Mouse (Mus musculus): Measurements from ENCODE around the gene Kctd18. TPM values are rescaled to one million over a fixed set of nuclear protein-coding genes. Genes with fewer than 3 reads are reported as not detected.

Gene Kctd18
- total and polyA plus RNA-seq, 3 experiments = 4.2 to 6.6 (median 5.8) TPM

- no peak for DNase-seq
- Histone ChIP-seq H3K27ac (no peak overlapping the region), H3K79me2 (replicated peaks; ENCODE audit: control insufficient read depth, insufficient read depth, low read length) (no peaks in the 10 kb centered on the region), H3K9ac (ENCODE audit: low read depth, low read length) (no peak overlapping the region), H3K27me3 (ENCODE audit: control insufficient read depth, insufficient read depth, low read length) (no peaks in the 10 kb centered on the region), H3K4me1 (ENCODE audit: control insufficient read depth, insufficient read depth, low read length) (no peaks in the 10 kb centered on the region), H3K36me3 (ENCODE audit: control insufficient read depth, insufficient read depth, low read length) (no peaks in the 10 kb centered on the region), H3K4me3 (no peak overlapping the region)
- 87% methylated on average over 4 of the region's 4 CpGs for WGBS
- no peak for TF ChIP-seq POLR2A (IDR thresholded peaks at IDR 0.05; ENCODE audit: insufficient read depth, low read depth, low read length)
- no peak for TF ChIP-seq CTCF (IDR thresholded peaks at IDR 0.05)
- TF ChIP-seq EP300 (IDR thresholded peaks at IDR 0.05; ENCODE audit: insufficient read depth, low read depth, low read length) = no peak
- intact Hi-C loops (cut with DNase I) = no loop called here
These were observed 66.2 kb downstream of the Kctd18 start for GRCm38 (mm10) chr1:57952509-57952908.

GRCm38 (mm10) chr1:57949716-57950115 lies 69.0 kb downstream of the Kctd18 start:
- H3K79me2 ChIP-seq (replicated peaks; ENCODE audit: control insufficient read depth, insufficient read depth, low read length) = no peaks in the 10 kb centered on the region
- DNase-seq = no peak
- no peaks in the 10 kb centered on the region for H3K27me3 ChIP-seq (ENCODE audit: control insufficient read depth, insufficient read depth, low read length)
- H3K27ac ChIP-seq = no peak overlapping the region
- WGBS = 84% methylated on average over 5 of the region's 5 CpGs
- H3K4me3 ChIP-seq = no peak overlapping the region
- no peaks in the 10 kb centered on the region for H3K36me3 ChIP-seq (ENCODE audit: control insufficient read depth, insufficient read depth, low read length)
- no peaks in the 10 kb centered on the region for H3K4me1 ChIP-seq (ENCODE audit: control insufficient read depth, insufficient read depth, low read length)
- TF ChIP-seq POLR2A (IDR thresholded peaks at IDR 0.05; ENCODE audit: insufficient read depth, low read depth, low read length) = no peak
- no peak for TF ChIP-seq EP300 (IDR thresholded peaks at IDR 0.05; ENCODE audit: insufficient read depth, low read depth, low read length)
- no peak for TF ChIP-seq CTCF (IDR thresholded peaks at IDR 0.05)
- H3K9ac ChIP-seq (ENCODE audit: low read depth, low read length) = no peak overlapping the region
- intact Hi-C loops (cut with DNase I) = loop anchor here (1.0 kb wide), 1 partner anchor 520 kb away; no protein-coding TSS in a partner anchor

- TF ChIP-seq POLR2A (IDR thresholded peaks at IDR 0.05; ENCODE audit: insufficient read depth, low read depth, low read length) = no peak
- peak; percentile 77 for TF ChIP-seq CTCF (IDR thresholded peaks at IDR 0.05)
- TF ChIP-seq EP300 (IDR thresholded peaks at IDR 0.05; ENCODE audit: insufficient read depth, low read depth, low read length) = 0 out of 2 replicates have a peak, but pooled peaks have one; percentile 13
- Histone ChIP-seq H3K4me1 (ENCODE audit: control insufficient read depth, insufficient read depth, low read length) (no peaks in the 10 kb centered on the region), H3K27ac (no peak overlapping the region), H3K9ac (ENCODE audit: low read depth, low read length) (no peak overlapping the region), H3K79me2 (replicated peaks; ENCODE audit: control insufficient read depth, insufficient read depth, low read length) (no peaks in the 10 kb centered on the region), H3K27me3 (ENCODE audit: control insufficient read depth, insufficient read depth, low read length) (no peaks in the 10 kb centered on the region), H3K4me3 (no peak overlapping the region), H3K36me3 (ENCODE audit: control insufficient read depth, insufficient read depth, low read length) (no peaks in the 10 kb centered on the region)
- intact Hi-C loops (cut with DNase I) = loop anchor here (1.0 kb wide), 1 partner anchor 520 kb away; no protein-coding TSS in a partner anchor
- 11% methylated on average over 1 of the region's 1 CpGs for WGBS
- DNase-seq = no peak
These were observed 69.6 kb downstream of the Kctd18 start for GRCm38 (mm10) chr1:57949195-57949594.

GRCm38 (mm10) chr1:57947552-57948347 lies 71.0 kb downstream of the Kctd18 start:
- Histone ChIP-seq H3K36me3 (ENCODE audit: control insufficient read depth, insufficient read depth, low read length) (no peaks in the 10 kb centered on the region), H3K27me3 (ENCODE audit: control insufficient read depth, insufficient read depth, low read length) (no peaks in the 10 kb centered on the region), H3K4me3 (no peak overlapping the region), H3K9ac (ENCODE audit: low read depth, low read length) (no peak overlapping the region), H3K27ac (no peak overlapping the region), H3K4me1 (ENCODE audit: control insufficient read depth, insufficient read depth, low read length) (no peaks in the 10 kb centered on the region), H3K79me2 (replicated peaks; ENCODE audit: control insufficient read depth, insufficient read depth, low read length) (no peaks in the 10 kb centered on the region)
- TF ChIP-seq CTCF (IDR thresholded peaks at IDR 0.05) (no peak), POLR2A (IDR thresholded peaks at IDR 0.05; ENCODE audit: insufficient read depth, low read depth, low read length) (no peak), EP300 (IDR thresholded peaks at IDR 0.05; ENCODE audit: insufficient read depth, low read depth, low read length) (no peak)
- no peak for DNase-seq
- WGBS = 22% methylated on average over 2 of the region's 2 CpGs
- intact Hi-C loops (cut with DNase I) = no loop called here

GRCm38 (mm10) chr1:57942215-57942614 lies 76.5 kb downstream of the Kctd18 start:
- Histone ChIP-seq H3K79me2 (replicated peaks; ENCODE audit: control insufficient read depth, insufficient read depth, low read length) (no peaks in the 10 kb centered on the region), H3K27me3 (ENCODE audit: control insufficient read depth, insufficient read depth, low read length) (no peaks in the 10 kb centered on the region), H3K4me3 (no peak overlapping the region), H3K36me3 (ENCODE audit: control insufficient read depth, insufficient read depth, low read length) (no peaks in the 10 kb centered on the region), H3K9ac (ENCODE audit: low read depth, low read length) (no peak overlapping the region), H3K27ac (no peak overlapping the region), H3K4me1 (ENCODE audit: control insufficient read depth, insufficient read depth, low read length) (no peaks in the 10 kb centered on the region)
- WGBS = 93% methylated on average over 6 of the region's 6 CpGs
- intact Hi-C loops (cut with DNase I) = no loop called here
- DNase-seq = no peak
- TF ChIP-seq POLR2A (IDR thresholded peaks at IDR 0.05; ENCODE audit: insufficient read depth, low read depth, low read length) (no peak), CTCF (IDR thresholded peaks at IDR 0.05) (no peak), EP300 (IDR thresholded peaks at IDR 0.05; ENCODE audit: insufficient read depth, low read depth, low read length) (no peak)

- intact Hi-C loops (cut with DNase I) = no loop called here
- no peak for DNase-seq
- Histone ChIP-seq H3K79me2 (replicated peaks; ENCODE audit: control insufficient read depth, insufficient read depth, low read length) (no peaks in the 10 kb centered on the region), H3K4me1 (ENCODE audit: control insufficient read depth, insufficient read depth, low read length) (no peaks in the 10 kb centered on the region), H3K27ac (no peak overlapping the region), H3K27me3 (ENCODE audit: control insufficient read depth, insufficient read depth, low read length) (no peaks in the 10 kb centered on the region), H3K4me3 (no peak overlapping the region), H3K36me3 (ENCODE audit: control insufficient read depth, insufficient read depth, low read length) (no peaks in the 10 kb centered on the region), H3K9ac (ENCODE audit: low read depth, low read length) (no peak overlapping the region)
- TF ChIP-seq POLR2A (IDR thresholded peaks at IDR 0.05; ENCODE audit: insufficient read depth, low read depth, low read length) (no peak), EP300 (IDR thresholded peaks at IDR 0.05; ENCODE audit: insufficient read depth, low read depth, low read length) (no peak), CTCF (IDR thresholded peaks at IDR 0.05) (no peak)
- WGBS = 79% methylated on average over 11 of the region's 11 CpGs
These were observed 77.0 kb downstream of the Kctd18 start for GRCm38 (mm10) chr1:57941734-57942133.
